Mouse (Mus musculus) R1 (cell line): ENCODE data around the gene Prkci.

Source experiments
- DNase-seq: peaks from one replicate; pipeline ENCODE4 v3.0.0-alpha.2; 2018; ENCODE audit warnings: low read depth, low spot score

The Prkci gene

GRCm38 (mm10) chr3:31042992-31043391 is 47.4 kb downstream of the Prkci start:
- DNase-seq, result peak; percentile 83

DNA sequence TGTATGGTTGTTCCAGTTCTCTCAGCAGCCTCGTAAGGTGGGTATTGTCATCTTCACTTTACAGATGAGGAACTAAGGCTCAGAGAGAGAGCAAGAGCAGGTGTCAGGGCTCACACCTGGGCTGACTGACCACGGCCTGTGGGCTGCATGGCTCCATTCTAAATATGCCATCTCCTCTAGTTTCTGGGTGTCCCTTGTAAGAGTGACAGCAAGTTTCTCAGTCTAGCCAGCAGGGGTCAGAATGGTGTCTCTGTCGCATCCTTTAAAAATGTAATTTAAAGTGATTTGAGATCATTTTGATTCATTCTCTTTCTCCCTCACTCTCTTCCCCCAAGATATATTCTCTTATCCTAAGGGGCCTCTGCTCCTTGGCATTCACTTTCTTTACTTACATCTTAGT is 51.7 kb downstream of the Prkci start:
- no peak for DNase-seq

GRCm38 (mm10) chr3:31049087-31049486 is 53.5 kb downstream of the Prkci start:
- no peak for DNase-seq

- no peak for DNase-seq
Measured at GRCm38 (mm10) chr3:31050375-31050774, 54.8 kb downstream of the Prkci start.

DNA sequence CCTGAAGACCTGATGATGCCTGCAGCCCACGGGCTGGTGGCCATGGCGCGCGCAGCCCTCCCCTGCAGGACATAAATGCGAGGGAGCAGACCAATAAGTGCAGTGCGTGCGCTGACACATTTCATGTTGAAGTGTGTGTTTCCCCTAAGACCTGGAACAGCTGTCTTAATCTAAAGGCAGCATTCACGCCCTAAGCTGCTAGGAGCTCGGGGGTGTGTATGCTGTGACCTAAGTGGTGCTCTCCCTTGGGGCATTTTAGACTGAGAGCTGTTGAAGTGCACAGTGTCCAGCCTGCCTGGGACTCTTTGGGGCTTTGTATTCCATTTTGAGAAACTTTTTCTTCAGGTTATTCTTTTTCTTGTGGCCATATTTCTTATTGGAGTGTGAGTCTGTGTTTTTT is 56.2 kb downstream of the Prkci start:
- DNase-seq, result no peak

GRCm38 (mm10) chr3:31053191-31053590 is 57.6 kb downstream of the Prkci start:
- peak; percentile 46 for DNase-seq

DNA sequence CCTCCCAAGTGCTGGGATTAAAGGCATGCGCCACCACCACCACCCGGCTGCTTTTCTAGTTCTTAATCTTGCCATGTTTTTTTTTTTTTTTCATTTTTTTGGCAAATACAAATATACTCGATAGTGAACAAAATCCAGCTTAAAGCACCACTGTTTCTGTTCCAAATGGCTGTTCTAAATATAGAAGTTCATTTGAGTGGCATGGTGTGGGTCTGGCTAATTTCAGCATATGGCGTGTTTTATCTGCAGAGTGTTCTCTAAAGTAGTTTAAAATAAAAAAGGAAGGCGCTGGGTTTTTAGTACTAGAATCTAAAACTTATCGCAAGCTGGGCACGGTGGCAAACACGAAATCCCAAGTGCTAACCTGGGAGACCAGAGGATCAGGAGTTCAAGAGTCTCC is 59.3 kb downstream of the Prkci start:
- no peak for DNase-seq

- peak; percentile 83 for DNase-seq
Measured at GRCm38 (mm10) chr3:31056047-31056650, 60.6 kb downstream of the Prkci start.

- peak; percentile 95 for DNase-seq
Measured at GRCm38 (mm10) chr3:31056651-31057627, 61.4 kb downstream of the Prkci start.

- peak; percentile 68 for DNase-seq
Measured at GRCm38 (mm10) chr3:31060745-31061102, 65.2 kb downstream of the Prkci start.

GRCm38 (mm10) chr3:31061103-31061785 is 65.7 kb downstream of the Prkci start:
- DNase-seq, result peak; percentile 70

DNA sequence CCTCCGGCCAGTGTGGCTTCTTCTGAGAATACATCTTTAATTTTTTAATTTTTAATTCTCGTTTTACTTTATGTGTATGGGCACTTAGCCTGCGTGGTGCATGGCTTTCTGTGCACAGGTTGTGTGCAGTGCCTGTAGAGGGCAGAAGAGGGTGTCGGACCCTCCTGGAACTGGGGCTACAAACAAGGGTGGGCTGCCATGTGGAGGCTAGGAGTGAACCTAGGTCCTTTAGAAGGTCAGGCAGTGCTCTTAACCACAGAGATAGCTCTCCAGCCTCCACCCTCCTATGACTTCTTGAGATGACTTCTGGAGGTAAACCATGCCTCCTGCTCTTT is 66.2 kb downstream of the Prkci start:
- DNase-seq, result peak; percentile 72

GRCm38 (mm10) chr3:31062325-31062724 is 66.8 kb downstream of the Prkci start:
- peak; percentile 27 for DNase-seq

- no peak for DNase-seq
Measured at GRCm38 (mm10) chr3:31068482-31068881, 72.9 kb downstream of the Prkci start.

GRCm38 (mm10) chr3:31071804-31072203 is 76.3 kb downstream of the Prkci start:
- no peak for DNase-seq

DNA sequence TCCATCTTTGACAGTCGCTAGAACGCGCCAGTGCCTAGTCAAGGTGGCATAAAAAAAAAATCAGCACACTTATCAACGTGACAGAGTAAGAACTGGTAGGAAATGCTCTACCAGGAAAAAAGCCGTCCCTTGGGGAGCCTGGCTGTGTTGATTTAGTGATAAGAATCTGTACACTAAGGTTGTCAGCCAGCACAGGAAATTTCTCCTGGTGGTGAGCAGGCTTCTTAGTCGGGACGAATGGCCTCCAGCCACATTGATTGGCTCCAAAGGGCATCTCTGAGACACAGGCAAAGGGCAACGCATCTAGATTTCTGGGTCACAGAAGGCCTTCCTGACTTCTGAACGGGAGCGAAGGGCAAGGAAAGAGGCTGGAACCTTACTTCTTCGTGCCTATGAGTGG is 80.3 kb downstream of the Prkci start:
- DNase-seq, result no peak

DNA sequence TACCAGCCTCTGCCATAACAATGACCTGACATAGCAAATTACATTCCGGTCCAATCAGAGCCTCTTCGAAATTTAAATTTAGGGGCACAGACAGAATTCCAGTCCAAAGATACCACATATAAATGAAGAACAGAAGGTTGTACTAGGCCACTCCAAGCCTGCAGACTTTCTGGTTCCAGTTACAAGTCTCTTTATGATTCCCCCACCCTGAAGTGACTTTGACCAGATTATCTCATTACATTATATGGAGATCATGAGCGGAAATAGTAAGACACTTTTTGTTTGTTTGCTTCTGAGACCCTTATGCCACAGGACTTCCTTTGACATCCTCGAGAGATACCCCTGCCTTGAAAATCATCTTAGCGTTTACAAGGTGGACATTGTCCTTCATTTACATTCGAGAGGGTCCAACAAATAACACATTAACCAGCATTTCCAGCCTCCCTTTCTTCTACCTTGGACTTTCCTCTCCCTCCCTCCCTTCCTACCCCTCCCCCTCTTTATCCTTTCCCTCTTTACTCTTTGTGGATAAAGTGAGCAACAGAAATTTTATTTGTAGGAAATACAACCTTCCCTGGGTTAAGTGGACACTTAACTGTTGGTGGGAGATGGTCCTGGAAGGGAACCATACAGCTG is 81.6 kb downstream of the Prkci start:
- DNase-seq, result no peak

GRCm38 (mm10) chr3:31079450-31079849 is 83.9 kb downstream of the Prkci start:
- no peak for DNase-seq

DNA sequence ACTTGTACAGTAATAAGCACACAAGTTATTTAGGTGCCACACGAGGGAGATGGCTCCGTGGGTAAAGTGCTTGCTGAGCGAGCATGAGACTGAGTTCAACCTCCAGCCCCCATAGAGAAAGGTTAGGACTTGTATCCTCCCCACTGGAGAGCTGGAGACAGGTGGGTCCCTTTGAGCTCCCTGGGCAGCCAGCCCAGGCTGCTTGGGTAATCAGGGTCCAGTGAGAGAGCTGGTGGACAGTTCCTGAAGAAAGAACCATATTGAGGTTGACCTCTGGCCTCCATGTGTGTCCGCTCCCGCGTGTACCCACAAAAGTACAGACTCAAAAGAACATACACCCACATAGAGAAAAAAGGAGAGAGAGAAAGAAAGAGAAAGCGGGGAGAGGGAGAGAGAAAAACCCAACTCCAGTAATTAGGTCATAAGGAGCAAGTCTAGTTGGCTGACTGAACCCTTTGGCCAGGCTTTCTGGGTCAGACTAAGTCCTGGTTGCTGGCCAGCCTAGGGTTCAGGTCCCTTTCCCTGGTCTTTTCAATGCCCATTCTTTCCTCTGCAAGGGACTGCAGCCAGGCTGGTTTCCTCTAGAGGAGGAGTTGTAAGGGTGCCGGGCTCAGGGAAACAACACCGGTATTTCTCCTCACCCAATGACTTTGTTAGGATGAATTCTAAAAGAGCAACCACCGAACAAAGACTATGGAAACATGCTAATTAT is 85.4 kb downstream of the Prkci start:
- DNase-seq, result no peak

DNA sequence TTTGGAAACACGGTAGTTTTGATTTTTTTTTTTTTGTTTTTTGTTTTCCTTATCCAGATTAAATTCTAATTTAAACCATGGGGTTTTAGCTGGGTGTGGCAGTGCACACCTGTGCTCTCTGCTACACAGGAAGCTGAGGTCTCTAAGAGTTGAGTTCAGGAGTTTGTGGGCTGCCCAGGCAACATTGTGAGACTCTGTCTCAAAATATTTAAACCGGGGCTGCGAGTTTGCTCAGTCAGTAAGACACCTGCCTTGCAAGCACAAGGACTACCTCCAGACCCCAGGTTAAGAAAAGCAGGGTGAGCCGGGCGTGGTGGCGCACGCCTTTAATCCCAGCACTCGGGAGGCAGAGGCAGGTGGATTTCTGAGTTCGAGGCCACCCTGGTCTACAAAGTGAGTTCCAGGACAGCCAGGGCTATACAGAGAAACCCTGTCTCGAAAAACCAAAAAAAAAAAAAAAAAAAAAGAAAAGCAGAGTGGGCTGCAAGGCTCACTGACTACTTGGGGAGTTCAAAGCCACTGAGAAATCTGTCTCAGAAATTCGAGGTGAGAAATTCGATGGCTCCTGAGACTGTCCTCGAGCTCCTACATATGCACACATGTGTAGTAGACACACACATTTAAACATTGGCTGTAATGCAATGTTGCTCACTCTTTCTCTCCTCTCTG is 87.4 kb downstream of the Prkci start:
- DNase-seq, result no peak
